Mouse (Mus musculus) neural tube, embryonic 11.5 days (tissue): ENCODE data around the gene P2rx7. TPM values are rescaled to one million over a fixed set of nuclear protein-coding genes. Genes with fewer than 3 reads are reported as not detected.
"Not testable (repeated sequence)": the region's sequence is repeated elsewhere in the genome, so short reads cannot be mapped to it uniquely, and the experiment has no call there.

Experiments used
- ATAC-seq: fragments of 200-750 bp; cut with Nextera tagmentation; 2 replicates; pipeline ENCODE4 v1.8.0; 2017; ENCODE audit warnings: moderate number of reproducible peaks, mild to moderate bottlenecking, moderate TSS enrichment, moderate library complexity; ENCODE audit not compliant: insufficient read depth, low FRiP score, low TSS enrichment
- DNase-seq: peaks from one replicate; pipeline ENCODE4 v3.0.0-alpha.2; 2015; ENCODE audit warnings: low spot score
- H3K27ac ChIP-seq: fragments of 300-500 bp; sonication (generic); 2 replicates; pipeline ENCODE4 v1.5.1; 2014; ENCODE audit warnings: low read depth, mild to moderate bottlenecking, low read length
- H3K27me3 ChIP-seq: fragments of 300-500 bp; sonication (generic); 2 replicates; pipeline ENCODE4 v1.6.1; 2014; ENCODE audit warnings: mild to moderate bottlenecking, low read length, mixed read lengths; ENCODE audit not compliant: control insufficient read depth, insufficient read depth
- H3K36me3 ChIP-seq: fragments of 300-500 bp; sonication (generic); 2 replicates; pipeline ENCODE4 v1.6.1; 2014; ENCODE audit warnings: mild to moderate bottlenecking, low read length, moderate library complexity, mixed read lengths; ENCODE audit not compliant: control insufficient read depth, insufficient read depth
- H3K4me1 ChIP-seq: fragments of 300-500 bp; sonication (generic); 2 replicates; pipeline ENCODE4 v1.6.1; 2014; ENCODE audit warnings: low read length, mixed read lengths; ENCODE audit not compliant: control insufficient read depth, insufficient read depth
- H3K4me2 ChIP-seq: fragments of 300-500 bp; sonication (generic); 2 replicates; pipeline ENCODE4 v1.6.1; 2014; ENCODE audit warnings: low read depth, mild to moderate bottlenecking, moderate library complexity
- H3K4me3 ChIP-seq: fragments of 300-500 bp; sonication (generic); 2 replicates; pipeline ENCODE4 v1.5.1; 2014; ENCODE audit warnings: low read depth, low read length
- H3K9ac ChIP-seq: fragments of 300-500 bp; sonication (generic); 2 replicates; pipeline ENCODE4 v1.6.1; 2014; ENCODE audit warnings: mild to moderate bottlenecking, low read length
- H3K9me3 ChIP-seq: fragments of 300-500 bp; sonication (generic); 2 replicates; pipeline ENCODE4 v1.6.1; 2016; ENCODE audit warnings: low read length; ENCODE audit not compliant: control insufficient read depth
- WGBS: fragments of 180-500 bp; shearing (Covaris S2); extraction: QIAGEN DNeasy Blood & Tissue Kit; methylation state at CpG from one replicate; pipeline ENCODE4 v1.1.7; 2014; 5-methylcytosine and 5-hydroxymethylcytosine counted together
- polyA plus RNA-seq: library from polyadenylated mRNA; unstranded; fragments of >200 nt; fragmentation: Nextera tagmentation; extraction: Ambion mirVana; gene quantifications from 2 replicates; pipeline ENCODE4 v1.2.1, GENCODE M21; 2014

Gene P2rx7
- polyA plus RNA-seq, 1 experiment from 2014 or later = 1.6 TPM

DNA sequence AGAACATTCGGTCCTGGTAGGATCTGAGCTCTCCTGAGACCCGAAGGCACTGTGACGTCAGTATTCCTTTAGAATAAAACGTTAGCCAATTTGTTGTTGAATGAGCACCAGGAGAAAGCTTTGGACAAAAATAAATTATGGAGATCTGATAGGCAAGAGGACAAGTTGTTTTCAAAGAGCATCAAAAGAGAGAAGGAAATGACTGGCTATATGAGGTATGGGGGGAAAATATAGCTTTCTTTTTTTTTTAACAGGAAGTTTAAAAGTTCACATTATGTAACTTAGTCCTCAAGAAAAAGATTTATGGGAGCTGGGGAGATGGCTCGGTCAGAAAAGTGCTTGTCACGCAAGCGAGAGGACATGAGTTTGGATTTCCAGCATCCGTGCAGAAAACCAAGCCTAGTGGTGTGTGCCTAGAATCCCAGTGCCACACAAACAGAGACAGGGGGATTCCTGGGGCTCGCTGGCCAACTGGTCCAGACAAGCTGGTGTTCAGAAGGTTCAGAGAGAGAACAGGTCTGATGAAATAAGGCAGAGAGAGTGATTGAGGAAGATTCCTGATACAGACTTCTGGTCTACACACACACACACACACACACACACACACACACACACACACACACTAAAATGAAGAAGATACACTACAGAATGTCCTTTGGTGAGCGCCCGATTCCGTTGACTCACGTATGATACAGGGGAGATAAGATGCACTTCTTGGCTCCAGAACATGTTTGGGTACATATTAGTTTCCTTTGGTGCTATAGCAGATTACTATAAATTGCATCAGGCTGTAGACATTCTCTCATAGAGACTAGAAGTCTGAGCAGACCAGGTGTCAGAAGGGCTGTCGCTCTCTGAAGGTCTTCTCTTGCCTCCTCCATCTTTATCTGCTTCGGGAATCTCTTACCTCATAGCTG, 25.5 kb downstream of the P2rx7 start:
- 0 out of 2 replicates have a peak, but pooled peaks cover 2% of the 10 kb centered on the region for H3K4me1 ChIP-seq
- H3K9ac ChIP-seq = no peak overlapping the region
- no peaks in the 10 kb centered on the region for H3K27me3 ChIP-seq
- 81% methylated on average over 15 of the region's 15 CpGs for WGBS
- no peaks in the 10 kb centered on the region for H3K36me3 ChIP-seq
- DNase-seq (no peak), ATAC-seq (no peak)
- H3K9me3 ChIP-seq = no peaks in the 10 kb centered on the region
- H3K4me2 ChIP-seq = no peak overlapping the region
- H3K27ac ChIP-seq = no peak overlapping the region
- H3K4me3 ChIP-seq = no peak overlapping the region

DNA sequence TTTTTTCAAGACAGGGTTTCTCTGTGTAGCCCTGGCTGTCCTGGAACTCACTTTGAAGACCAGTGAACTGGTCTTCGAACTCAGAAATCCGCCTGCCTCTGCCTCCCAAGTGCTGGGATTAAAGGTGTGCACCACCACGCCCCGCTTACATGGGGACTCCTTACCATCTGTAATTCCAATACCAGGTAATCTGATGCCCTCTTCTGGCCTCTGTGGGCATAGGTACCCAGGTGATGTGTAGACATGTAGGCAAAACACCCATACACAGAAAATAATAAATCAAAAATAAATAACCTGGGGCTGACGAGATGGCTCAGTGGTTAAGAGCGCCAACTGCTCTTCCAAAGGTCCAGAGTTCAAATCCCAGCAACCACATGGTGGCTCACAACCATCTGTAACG, 27.9 kb downstream of the P2rx7 start:
- not testable (repeated sequence) for H3K36me3 ChIP-seq, H3K4me1 ChIP-seq, H3K4me2 ChIP-seq, ATAC-seq, DNase-seq, H3K27ac ChIP-seq, H3K27me3 ChIP-seq, H3K4me3 ChIP-seq, H3K9ac ChIP-seq, H3K9me3 ChIP-seq
- 81% methylated on average over 7 of the region's 7 CpGs for WGBS

DNA sequence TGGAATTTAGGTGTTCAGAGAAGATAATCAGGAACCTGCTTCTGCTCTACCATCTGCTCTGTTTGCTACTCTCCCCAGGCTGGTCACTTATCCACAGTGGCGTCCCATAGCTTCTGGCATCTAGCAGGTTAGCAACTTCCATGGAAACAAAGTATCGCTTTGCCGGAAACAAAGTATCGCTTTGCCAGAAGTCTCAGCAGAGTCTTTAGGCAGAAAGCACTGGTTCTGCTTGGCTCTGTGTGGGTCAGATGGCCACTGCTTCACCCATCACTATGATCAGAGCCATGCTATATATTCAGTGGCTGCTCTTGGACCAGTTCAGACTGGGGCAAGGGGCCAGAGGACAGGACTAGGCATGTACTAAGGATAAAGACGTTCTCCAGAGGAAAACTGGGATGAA, 28.6 kb downstream of the P2rx7 start:
- Histone ChIP-seq H3K4me2 (no peak overlapping the region), H3K4me1 (0 out of 2 replicates have a peak, but pooled peaks cover 2% of the 10 kb centered on the region), H3K27me3 (no peaks in the 10 kb centered on the region), H3K27ac (no peak overlapping the region), H3K4me3 (no peak overlapping the region), H3K36me3 (no peaks in the 10 kb centered on the region), H3K9me3 (no peaks in the 10 kb centered on the region), H3K9ac (no peak overlapping the region)
- DNase-seq = no peak
- no peak for ATAC-seq
- WGBS = 90% methylated on average over 5 of the region's 5 CpGs

DNA sequence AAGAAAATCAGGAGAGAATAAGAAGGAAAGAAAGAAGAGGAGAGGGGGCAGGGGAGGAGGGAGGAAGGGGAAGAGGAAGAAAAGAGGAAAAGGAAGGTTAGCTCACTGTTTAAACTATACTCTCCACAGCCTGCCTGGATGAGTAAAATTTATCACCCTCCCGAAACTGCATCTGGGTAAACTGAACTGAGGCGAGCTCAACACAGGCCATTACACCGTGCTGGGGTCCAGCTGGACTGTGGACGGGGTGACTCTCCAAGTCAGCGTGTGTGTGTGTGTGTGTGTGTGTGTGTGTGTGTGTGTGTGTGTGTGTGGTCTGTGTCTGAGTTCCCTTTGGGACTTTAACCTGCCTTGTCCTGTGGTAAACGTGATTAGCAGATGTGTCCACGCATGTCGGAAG, 32.3 kb downstream of the P2rx7 start:
- DNase-seq (no peak), ATAC-seq (no peak)
- Histone ChIP-seq H3K9ac (no peak overlapping the region), H3K36me3 (no peaks in the 10 kb centered on the region), H3K9me3 (no peaks in the 10 kb centered on the region), H3K4me2 (no peak overlapping the region), H3K27me3 (no peaks in the 10 kb centered on the region), H3K4me3 (no peak overlapping the region), H3K27ac (no peak overlapping the region), H3K4me1 (no peaks in the 10 kb centered on the region)
- WGBS = 68% methylated on average over 8 of the region's 8 CpGs

DNA sequence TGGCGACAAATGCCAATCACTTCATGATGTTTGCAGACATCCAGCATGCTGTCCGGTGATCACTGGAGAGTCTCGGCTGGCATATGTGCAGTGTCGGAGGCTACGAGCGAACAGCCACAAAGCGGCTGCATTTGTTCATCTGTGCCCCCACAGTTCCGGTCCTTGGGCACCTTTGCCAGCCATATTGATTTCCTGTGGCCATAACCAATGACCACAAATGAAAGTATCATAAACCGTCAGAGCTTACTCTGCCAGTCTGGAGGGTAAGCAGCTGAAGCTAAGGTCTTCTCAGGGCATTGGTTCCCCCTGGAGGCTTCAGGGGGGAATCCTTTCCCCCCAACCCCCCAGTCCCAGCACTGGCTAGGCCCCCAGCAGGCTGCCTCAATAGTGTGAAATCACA, 34.3 kb downstream of the P2rx7 start:
- 94% methylated on average over 9 of the region's 9 CpGs for WGBS

DNA sequence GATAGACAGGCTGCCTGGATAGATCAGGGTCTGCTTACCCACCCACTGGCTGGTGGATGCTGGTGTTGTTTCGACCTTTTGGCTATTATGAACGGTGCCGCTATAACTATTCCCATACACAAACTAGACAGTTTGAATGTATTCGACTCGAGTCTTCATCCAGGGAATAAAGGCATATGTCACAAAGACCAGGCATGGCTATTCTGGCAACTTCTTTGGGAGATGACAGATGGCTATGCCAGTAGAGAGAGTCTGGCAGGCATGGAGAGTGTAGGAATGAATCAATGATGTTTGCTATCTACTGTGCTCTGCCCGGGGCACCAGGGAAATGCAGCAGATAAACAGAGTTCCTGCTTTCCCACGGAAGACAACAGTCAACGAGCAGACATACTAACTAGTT, 36.2 kb downstream of the P2rx7 start:
- Histone ChIP-seq H3K9me3 (no peaks in the 10 kb centered on the region), H3K27ac (no peak overlapping the region), H3K4me2 (no peak overlapping the region), H3K4me3 (no peak overlapping the region), H3K36me3 (no peaks in the 10 kb centered on the region), H3K4me1 (no peaks in the 10 kb centered on the region), H3K9ac (no peak overlapping the region), H3K27me3 (no peaks in the 10 kb centered on the region)
- DNase-seq (no peak), ATAC-seq (no peak)
- WGBS = 90% methylated on average over 8 of the region's 8 CpGs

More for the DNA sequence above, 34.3 kb downstream of the P2rx7 start:
- DNase-seq (no peak), ATAC-seq (no peak)
- no peak overlapping the region for H3K27ac ChIP-seq
- H3K9me3 ChIP-seq = no peaks in the 10 kb centered on the region
- no peaks in the 10 kb centered on the region for H3K4me1 ChIP-seq
- H3K4me3 ChIP-seq = no peak overlapping the region
- no peak overlapping the region for H3K4me2 ChIP-seq
- no peaks in the 10 kb centered on the region for H3K36me3 ChIP-seq
- no peaks in the 10 kb centered on the region for H3K27me3 ChIP-seq
- H3K9ac ChIP-seq = no peak overlapping the region

DNA sequence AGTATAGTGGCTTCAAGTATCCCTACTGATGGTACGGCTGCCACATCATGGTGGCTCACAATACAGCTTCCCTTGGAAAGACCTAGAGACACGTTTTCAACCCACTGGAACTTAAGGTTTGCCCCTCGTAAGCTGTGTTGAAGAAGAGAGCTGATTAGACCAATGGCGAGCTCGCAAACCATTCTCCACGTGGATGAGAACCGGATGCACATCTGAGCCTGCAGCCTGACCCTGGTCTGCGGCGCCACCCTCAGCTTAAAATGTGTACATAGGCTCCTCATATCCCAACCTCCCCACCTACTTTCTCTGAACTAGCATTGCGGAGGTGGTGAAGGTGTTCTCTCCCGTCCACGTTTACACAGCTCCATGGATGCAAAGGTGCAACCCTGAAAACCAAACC, 37.6 kb downstream of the P2rx7 start:
- 85% methylated on average over 12 of the region's 12 CpGs for WGBS

DNA sequence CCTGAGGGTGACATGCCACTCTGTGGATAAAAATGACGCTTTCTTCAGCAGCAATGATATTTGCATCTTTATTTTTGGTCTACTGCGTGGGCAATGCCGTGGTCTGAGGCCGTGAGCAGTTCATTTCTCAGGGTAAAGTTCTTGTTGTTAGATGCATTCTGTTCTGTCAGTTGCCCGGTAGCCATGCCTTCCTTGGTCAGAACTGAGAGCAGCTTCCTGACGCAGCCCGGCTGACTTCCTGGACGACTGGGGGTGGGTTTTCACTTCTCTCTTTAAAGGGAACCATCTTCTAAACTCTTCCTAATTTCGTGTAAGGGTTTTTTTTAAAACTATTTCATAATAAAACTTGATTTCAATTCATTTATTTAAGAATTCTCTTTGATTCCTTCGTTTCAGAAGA, 40.2 kb downstream of the P2rx7 start:
- Histone ChIP-seq H3K4me3 (no peak overlapping the region), H3K4me1 (no peaks in the 10 kb centered on the region), H3K27ac (no peak overlapping the region), H3K27me3 (no peaks in the 10 kb centered on the region), H3K4me2 (no peak overlapping the region), H3K9me3 (no peaks in the 10 kb centered on the region), H3K36me3 (no peaks in the 10 kb centered on the region), H3K9ac (no peak overlapping the region)
- DNase-seq (no peak), ATAC-seq (no peak)
- WGBS = 85% methylated on average over 10 of the region's 10 CpGs

More for the DNA sequence above, 37.6 kb downstream of the P2rx7 start:
- H3K4me2 ChIP-seq = no peak overlapping the region
- DNase-seq (no peak), ATAC-seq (no peak)
- no peaks in the 10 kb centered on the region for H3K27me3 ChIP-seq
- no peaks in the 10 kb centered on the region for H3K9me3 ChIP-seq
- no peak overlapping the region for H3K27ac ChIP-seq
- H3K9ac ChIP-seq = no peak overlapping the region
- H3K4me1 ChIP-seq = no peaks in the 10 kb centered on the region
- H3K4me3 ChIP-seq = no peak overlapping the region
- H3K36me3 ChIP-seq = no peaks in the 10 kb centered on the region

DNA sequence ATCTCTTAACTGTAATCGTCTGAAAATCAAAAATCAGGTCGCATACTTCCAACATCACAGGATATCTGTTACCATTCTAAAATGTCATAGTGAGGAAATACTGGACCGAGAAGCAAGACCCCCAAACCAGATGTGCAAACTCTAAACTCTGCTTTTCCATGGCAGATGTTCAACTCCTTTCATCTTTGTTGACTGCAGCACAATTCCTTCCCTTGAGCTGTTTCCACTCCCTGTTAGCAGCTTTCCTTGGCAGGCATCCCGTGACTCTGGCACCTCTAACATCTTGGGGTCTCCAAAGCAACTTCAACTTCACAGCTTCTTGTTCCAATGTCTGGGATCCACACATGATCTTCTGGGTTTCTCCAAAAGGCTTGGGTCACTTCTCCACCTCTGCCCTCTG, 43.7 kb downstream of the P2rx7 start:
- Histone ChIP-seq H3K4me2 (no peak overlapping the region), H3K9ac (no peak overlapping the region), H3K4me3 (no peak overlapping the region), H3K27ac (no peak overlapping the region), H3K4me1 (no peaks in the 10 kb centered on the region), H3K27me3 (no peaks in the 10 kb centered on the region), H3K9me3 (no peaks in the 10 kb centered on the region), H3K36me3 (no peaks in the 10 kb centered on the region)
- DNase-seq (no peak), ATAC-seq (no peak)
- WGBS = 94% methylated on average over 4 of the region's 4 CpGs
